Mouse (Mus musculus) forebrain, embryonic 10.5 days (tissue): ENCODE results near the gene Rassf7. TPM values are rescaled to one million over a fixed set of nuclear protein-coding genes. Genes with fewer than 3 reads are reported as not detected.
A peak's percentile ranks its signal among the peaks of the same experiment; 100 is the strongest.

Experiments used
- DNase-seq: peaks from one replicate; pipeline ENCODE4 v3.0.0-alpha.2; 2017; ENCODE audit warnings: low spot score; ENCODE audit errors: extremely low spot score
- H3K27ac ChIP-seq: fragments of 300-500 bp; sonication (generic); 2 replicates; pipeline ENCODE4 v1.5.1; 2016; ENCODE audit warnings: mild to moderate bottlenecking
- H3K27me3 ChIP-seq: fragments of 300-500 bp; sonication (generic); 2 replicates; pipeline ENCODE4 v1.6.1; 2016; ENCODE audit warnings: mild to moderate bottlenecking; ENCODE audit not compliant: poor library complexity, severe bottlenecking
- H3K36me3 ChIP-seq: fragments of 300-500 bp; sonication (generic); replicated peaks from 2 replicates; pipeline ENCODE4 v1.6.1; 2016; ENCODE audit warnings: mild to moderate bottlenecking, moderate library complexity
- H3K4me1 ChIP-seq: fragments of 300-500 bp; sonication (generic); 2 replicates; pipeline ENCODE4 v1.6.1; 2016
- H3K4me3 ChIP-seq: fragments of 300-500 bp; sonication (generic); 2 replicates; pipeline ENCODE4 v1.5.1; 2016; ENCODE audit warnings: mild to moderate bottlenecking, moderate library complexity
- H3K9me3 ChIP-seq: fragments of 300-500 bp; sonication (generic); 2 replicates; pipeline ENCODE4 v1.6.1; 2016; ENCODE audit warnings: mild to moderate bottlenecking, moderate library complexity
- WGBS: fragments of 180-500 bp; shearing (Covaris S2); methylation state at CpG from one replicate; pipeline ENCODE4 v1.1.7; 2016; 5-methylcytosine and 5-hydroxymethylcytosine counted together
- polyA plus RNA-seq: library from polyadenylated mRNA; unstranded; fragments of >200 nt; fragmentation: Nextera tagmentation; extraction: Ambion mirVana; gene quantifications from 2 replicates; pipeline ENCODE4 v1.2.1, GENCODE M21; 2016

The Rassf7 gene
- polyA plus RNA-seq, 1 experiment from 2014 or later, result 53.8 TPM

DNA sequence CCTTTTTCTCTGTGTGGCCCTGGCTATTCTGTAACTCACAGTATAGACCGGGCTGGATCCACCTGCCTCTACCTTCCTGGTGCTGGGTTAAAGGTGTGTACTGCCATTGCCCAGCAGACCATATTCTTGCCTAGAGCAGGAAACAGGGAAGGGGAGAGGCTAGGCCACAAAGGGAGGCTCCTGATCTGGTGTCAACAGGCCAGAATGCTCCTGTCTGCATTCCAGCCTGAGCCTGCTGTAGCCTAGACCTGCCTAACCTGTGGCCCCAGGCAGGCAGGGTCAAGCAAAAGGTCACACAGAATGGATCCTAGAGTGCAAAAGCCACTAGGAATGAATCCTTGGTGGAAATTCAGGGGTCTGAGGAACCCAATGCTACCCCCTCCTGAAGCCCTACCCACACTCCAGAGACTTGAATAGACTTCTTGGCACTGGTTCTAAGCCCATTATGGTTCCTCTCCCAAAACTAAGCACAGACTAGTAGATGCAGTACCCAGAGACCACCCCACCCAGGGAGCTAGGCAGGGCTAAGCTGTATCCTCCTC lies 4.0 kb downstream of the Rassf7 start:
- H3K27me3 ChIP-seq, result no peaks in the 10 kb centered on the region
- H3K4me1 ChIP-seq, result peaks cover 76% of the 10 kb centered on the region
- DNase-seq, result no peak
- 92% methylated on average over 1 of the region's 1 CpGs for WGBS
- H3K4me3 ChIP-seq, result peak overlapping the region; percentile 65; the same call in 1 of the 2 replicates
- peaks cover 40% of the 10 kb centered on the region for H3K36me3 ChIP-seq
- H3K9me3 ChIP-seq, result no peaks in the 10 kb centered on the region
- 0 out of 2 replicates have a peak overlapping the region, but pooled peaks have one; percentile 48 for H3K27ac ChIP-seq

DNA sequence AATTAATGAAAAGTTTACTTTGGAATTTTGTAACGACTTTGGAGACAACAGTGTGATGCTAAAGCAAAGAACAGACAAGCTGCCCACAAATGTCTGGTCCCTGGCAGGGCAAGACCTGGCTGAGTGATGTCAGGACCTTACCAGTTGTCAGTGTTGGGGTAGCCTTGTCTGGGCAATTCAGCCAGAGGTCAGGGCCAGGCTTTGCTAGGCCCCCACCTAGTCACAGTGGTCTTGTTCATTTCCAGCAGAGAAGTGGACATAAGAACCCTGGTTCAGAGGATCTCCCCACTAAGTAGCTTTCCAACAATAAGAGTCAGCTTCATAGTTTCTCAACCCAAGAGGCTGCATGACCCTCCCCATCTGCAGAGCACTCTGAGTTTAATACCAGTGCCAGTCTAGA lies 4.7 kb downstream of the Rassf7 start:
- Histone ChIP-seq H3K36me3 (peaks cover 40% of the 10 kb centered on the region), H3K9me3 (no peaks in the 10 kb centered on the region), H3K27ac (peak overlapping the region; percentile 95), H3K27me3 (no peaks in the 10 kb centered on the region), H3K4me1 (peaks cover 68% of the 10 kb centered on the region), H3K4me3 (peak overlapping the region; percentile 65)
- WGBS, result 88% methylated on average over 1 of the region's 1 CpGs
- no peak for DNase-seq

GRCm38 (mm10) chr7:141221249-141222125 lies 5.8 kb downstream of the Rassf7 start:
- DNase-seq, result peak; percentile 99
- Histone ChIP-seq H3K4me3 (peak overlapping the region; percentile 65), H3K27ac (peak overlapping the region; percentile 95), H3K36me3 (peaks cover 40% of the 10 kb centered on the region), H3K27me3 (no peaks in the 10 kb centered on the region), H3K4me1 (peaks cover 61% of the 10 kb centered on the region), H3K9me3 (no peaks in the 10 kb centered on the region)
- 2% methylated on average over 44 of the region's 44 CpGs for WGBS

DNA sequence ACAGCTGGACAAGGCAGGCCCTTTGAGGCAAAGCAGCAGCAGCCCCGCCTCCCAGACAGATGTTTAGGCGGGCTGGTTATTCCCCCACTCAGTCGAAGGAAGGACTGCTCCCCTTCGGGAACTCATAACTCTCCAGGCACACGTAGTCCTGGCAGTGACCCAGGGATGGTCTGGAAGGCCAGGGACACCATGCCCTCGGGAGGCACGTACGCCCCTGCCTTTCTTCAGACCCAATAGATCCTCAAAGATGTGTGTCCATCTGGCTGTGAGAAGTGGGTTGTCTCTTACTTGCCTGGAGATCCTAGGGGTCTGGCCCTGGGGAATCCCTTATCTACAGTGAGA lies 6.4 kb downstream of the Rassf7 start:
- H3K27me3 ChIP-seq, result no peaks in the 10 kb centered on the region
- peak overlapping the region; percentile 95 for H3K27ac ChIP-seq
- no peaks in the 10 kb centered on the region for H3K9me3 ChIP-seq
- no peak for DNase-seq
- H3K36me3 ChIP-seq, result peaks cover 38% of the 10 kb centered on the region
- peak overlapping the region; percentile 65 for H3K4me3 ChIP-seq
- 22% methylated on average over 8 of the region's 8 CpGs for WGBS
- peaks cover 55% of the 10 kb centered on the region for H3K4me1 ChIP-seq

GRCm38 (mm10) chr7:141222696-141223215 lies 7.1 kb downstream of the Rassf7 start:
- H3K4me3 ChIP-seq, result peak overlapping the region; percentile 65; the same call in 1 of the 2 replicates
- no peak for DNase-seq
- peak overlapping the region; percentile 95 for H3K27ac ChIP-seq
- peaks cover 31% of the 10 kb centered on the region for H3K36me3 ChIP-seq
- H3K4me1 ChIP-seq, result peaks cover 50% of the 10 kb centered on the region
- H3K9me3 ChIP-seq, result no peaks in the 10 kb centered on the region
- WGBS, result 90% methylated on average over 4 of the region's 4 CpGs
- no peaks in the 10 kb centered on the region for H3K27me3 ChIP-seq

GRCm38 (mm10) chr7:141226535-141226934 lies 10.9 kb downstream of the Rassf7 start:
- no peaks in the 10 kb centered on the region for H3K9me3 ChIP-seq
- no peak overlapping the region for H3K4me3 ChIP-seq
- 83% methylated on average over 6 of the region's 6 CpGs for WGBS
- no peak overlapping the region for H3K27ac ChIP-seq
- DNase-seq, result no peak
- H3K27me3 ChIP-seq, result no peaks in the 10 kb centered on the region
- H3K4me1 ChIP-seq, result peaks cover 38% of the 10 kb centered on the region
- H3K36me3 ChIP-seq, result peaks cover 15% of the 10 kb centered on the region

DNA sequence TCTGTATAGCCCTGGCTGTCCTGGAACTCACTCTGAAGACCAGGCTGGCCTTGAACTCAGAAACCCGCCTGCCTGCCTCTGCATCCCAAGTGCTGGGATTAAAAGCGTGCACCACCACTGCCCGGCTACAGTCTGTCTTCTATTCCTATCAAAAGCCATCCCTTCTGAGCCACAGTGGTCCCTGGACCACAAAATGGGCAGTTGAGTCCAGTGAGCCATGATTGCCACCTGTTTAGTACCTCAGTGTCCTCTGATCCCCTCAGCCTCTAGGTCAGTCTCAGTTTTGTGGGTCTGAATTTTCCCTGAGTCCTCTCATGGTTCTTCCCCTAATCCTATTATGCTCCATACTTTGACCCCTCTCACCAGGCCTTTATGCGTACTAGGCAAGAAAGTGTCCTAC lies 12.1 kb downstream of the Rassf7 start:
- peak overlapping the region; percentile 98 for H3K27ac ChIP-seq
- H3K27me3 ChIP-seq, result no peaks in the 10 kb centered on the region
- peaks cover 25% of the 10 kb centered on the region for H3K4me1 ChIP-seq
- peak overlapping the region; percentile 100 for H3K4me3 ChIP-seq
- no peaks in the 10 kb centered on the region for H3K9me3 ChIP-seq
- 79% methylated on average over 4 of the region's 4 CpGs for WGBS
- DNase-seq, result no peak
- peaks cover 28% of the 10 kb centered on the region for H3K36me3 ChIP-seq

DNA sequence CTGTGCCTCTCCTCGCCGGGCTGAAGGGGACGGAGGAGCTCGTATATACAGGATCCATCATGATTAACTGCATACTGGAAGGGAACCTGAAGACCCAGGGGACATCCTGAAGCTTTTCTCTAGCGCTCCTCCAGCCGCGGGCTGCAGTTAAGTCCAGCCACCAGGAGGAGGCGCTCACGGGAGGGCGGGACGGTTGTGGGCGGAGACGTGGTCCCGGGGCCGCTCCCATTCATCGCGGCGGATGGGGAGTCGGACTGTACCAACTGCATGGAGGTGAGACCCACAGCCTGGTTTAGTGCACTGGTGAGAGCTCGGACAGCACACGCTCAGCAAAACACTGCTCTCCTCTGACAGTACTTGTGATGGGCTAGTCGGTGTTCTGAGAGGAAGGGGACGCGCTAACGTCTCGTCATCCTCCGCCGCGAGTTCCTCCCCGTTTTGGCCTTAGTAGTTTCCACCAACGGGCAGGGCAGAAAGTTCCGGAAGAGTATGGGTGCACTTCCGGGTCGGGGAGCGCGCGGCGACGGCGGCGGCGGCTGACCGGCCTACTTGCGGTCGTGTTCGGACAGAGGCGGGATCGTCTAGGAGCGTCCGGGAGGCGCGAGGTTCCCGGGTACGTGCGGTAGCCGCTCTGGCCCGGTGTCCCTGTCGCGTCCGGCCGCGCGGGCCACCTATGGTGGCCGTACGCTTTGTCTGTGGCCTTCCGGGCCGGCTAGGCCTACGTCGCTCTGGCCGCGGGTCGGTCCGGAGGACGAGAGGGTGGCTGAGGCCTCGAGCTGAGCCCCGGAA lies 12.8 kb downstream of the Rassf7 start, which contains the start of gene Phrf1:
Gene Phrf1, plus strand, starts transcription at position 506 of the 789 bp plus-strand sequence.
- WGBS, result under 1% methylated on average over 76 of the region's 76 CpGs
- Histone ChIP-seq H3K9me3 (no peaks in the 10 kb centered on the region), H3K4me3 (peak within 1 kb of the TSS; percentile 100), H3K36me3 (peaks cover 34% of the 10 kb centered on the region), H3K4me1 (peaks cover 23% of the 10 kb centered on the region), H3K27me3 (no peaks in the 10 kb centered on the region), H3K27ac (peak within 1 kb of the TSS; percentile 98)
- peak; percentile 93 for DNase-seq

GRCm38 (mm10) chr7:141229702-141230101 lies 14.0 kb downstream of the Rassf7 start:
- WGBS, result 66% methylated on average over 6 of the region's 6 CpGs
- no peak for DNase-seq
- peak overlapping the region; percentile 100 for H3K4me3 ChIP-seq
- H3K27ac ChIP-seq, result peak overlapping the region; percentile 98
- H3K9me3 ChIP-seq, result no peaks in the 10 kb centered on the region
- peaks cover 23% of the 10 kb centered on the region for H3K4me1 ChIP-seq
- no peaks in the 10 kb centered on the region for H3K27me3 ChIP-seq
- peaks cover 47% of the 10 kb centered on the region for H3K36me3 ChIP-seq

- Histone ChIP-seq H3K4me1 (peaks cover 23% of the 10 kb centered on the region), H3K27me3 (no peaks in the 10 kb centered on the region), H3K36me3 (peaks cover 55% of the 10 kb centered on the region), H3K27ac (no peak overlapping the region), H3K9me3 (no peaks in the 10 kb centered on the region), H3K4me3 (peak overlapping the region; percentile 100)
- WGBS, result 90% methylated on average over 4 of the region's 4 CpGs
- no peak for DNase-seq
Measured at GRCm38 (mm10) chr7:141230570-141230969, 14.9 kb downstream of the Rassf7 start.

GRCm38 (mm10) chr7:141231111-141231510 lies 15.5 kb downstream of the Rassf7 start:
- DNase-seq, result no peak
- Histone ChIP-seq H3K4me1 (peaks cover 23% of the 10 kb centered on the region), H3K4me3 (no peak overlapping the region), H3K36me3 (peaks cover 61% of the 10 kb centered on the region), H3K27me3 (no peaks in the 10 kb centered on the region), H3K27ac (no peak overlapping the region), H3K9me3 (no peaks in the 10 kb centered on the region)
- 92% methylated on average over 3 of the region's 3 CpGs for WGBS

- H3K9me3 ChIP-seq, result no peaks in the 10 kb centered on the region
- peaks cover 23% of the 10 kb centered on the region for H3K4me1 ChIP-seq
Measured at GRCm38 (mm10) chr7:141231551-141231950, 15.9 kb downstream of the Rassf7 start.

More at GRCm38 (mm10) chr7:141231551-141231950, 15.9 kb downstream of the Rassf7 start:
- no peak for DNase-seq
- WGBS, result 89% methylated on average over 10 of the region's 10 CpGs
- Histone ChIP-seq H3K27ac (no peak overlapping the region), H3K4me3 (no peak overlapping the region), H3K36me3 (peaks cover 65% of the 10 kb centered on the region), H3K27me3 (no peaks in the 10 kb centered on the region)
